Mouse (Mus musculus) left cerebral cortex, adult 6 months (tissue): ENCODE measurements around the gene Atp6ap2. TPM values are rescaled to one million over a fixed set of nuclear protein-coding genes. Genes with fewer than 3 reads are reported as not detected.

ENCODE experiments used
- long read RNA-seq, 2 experiments: library from polyadenylated mRNA; unstranded; transcript quantifications; one replicate each; pipeline ENCODE4 v2.0.0; 2019 to 2020
- polyA plus RNA-seq: library from polyadenylated mRNA; unstranded; fragments of <200 nt; fragmentation: Nextera tagmentation; gene quantifications from 2 replicates; pipeline ENCODE4 v1.2.3, GENCODE M21; 2021

The Atp6ap2 gene
- 249 and 312 TPM in 2 replicates for polyA plus RNA-seq
- long read RNA-seq, experiment 1, transcript Atp6ap2-201 (9 exons, 2,324 nt): major isoform, 1,686 of 1,780 reads
- long read RNA-seq, experiment 1, partial matches to known transcripts: 37 of 1,780 reads
- long read RNA-seq, experiment 1, other reads (novel, unspliced or antisense): 56 of 1,780 reads
- long read RNA-seq, experiment 2, transcript Atp6ap2-201 (9 exons, 2,324 nt): major isoform, 449 of 548 reads
- long read RNA-seq, experiment 2, partial matches to known transcripts: 83 of 548 reads
- long read RNA-seq, experiment 2, other reads (novel, unspliced or antisense): 16 of 548 reads

GRCm38 (mm10) chrX:12587192-12587957 is at the start of gene Atp6ap2:
Gene Atp6ap2, plus strand, starts transcription at chrX:12587801.

Other genes starting within 250 kb of the Atp6ap2 start
- gene 1810030O07Rik, start 85.9 kb downstream of the Atp6ap2 start, polyA plus RNA-seq: 18.3 and 19.3 TPM in 2 replicates
- 8.9 and 23.7 TPM in 2 replicates for gene Med14, start 174.3 kb downstream of the Atp6ap2 start, polyA plus RNA-seq